Mouse (Mus musculus) small intestine, adult 2 months (tissue): Measurements from ENCODE around the gene Insig2. TPM values are rescaled to one million over a fixed set of nuclear protein-coding genes. Genes with fewer than 3 reads are reported as not detected.

ENCODE experiments used
- H3K27ac ChIP-seq: fragments of 200-500 bp; 2 replicates; pipeline ENCODE4 v1.5.1; 2012; ENCODE audit warnings: low read depth, low read length, control low read depth, inconsistent platforms; ENCODE audit not compliant: insufficient read depth
- H3K27me3 ChIP-seq: fragments of 200-500 bp; 2 replicates; pipeline ENCODE4 v1.6.1; 2012; ENCODE audit warnings: mild to moderate bottlenecking, moderate library complexity, low read length, inconsistent platforms; ENCODE audit not compliant: control insufficient read depth, insufficient read depth
- H3K36me3 ChIP-seq: fragments of 200-500 bp; 2 replicates; pipeline ENCODE4 v1.6.1; 2012; ENCODE audit warnings: mild to moderate bottlenecking, low read length, control low read depth, inconsistent platforms; ENCODE audit not compliant: control insufficient read depth, insufficient read depth
- H3K4me1 ChIP-seq: fragments of 200-500 bp; 2 replicates; pipeline ENCODE4 v1.6.1; 2012; ENCODE audit warnings: low read length, inconsistent platforms, mixed read lengths; ENCODE audit not compliant: control insufficient read depth, insufficient read depth, insufficient read length
- H3K4me3 ChIP-seq: fragments of 200-500 bp; 2 replicates; pipeline ENCODE4 v1.5.1; 2012; ENCODE audit warnings: low read depth, mild to moderate bottlenecking, control low read depth, inconsistent platforms, low read length, moderate library complexity
- CTCF ChIP-seq: fragments of 200-500 bp; IDR thresholded peaks from 2 replicates; pipeline ENCODE4 v1.5.1; 2012; ENCODE audit warnings: low read depth, mild to moderate bottlenecking, control low read depth, inconsistent platforms, low read length, moderate library complexity, mixed read lengths; ENCODE audit not compliant: insufficient replicate concordance, insufficient read length; ENCODE audit errors: extremely low read depth
- POLR2A ChIP-seq: fragments of 200-500 bp; IDR thresholded peaks from 2 replicates; pipeline ENCODE4 v1.6.1; 2012; ENCODE audit warnings: low read depth, mild to moderate bottlenecking, control low read depth, inconsistent platforms, low read length, moderate library complexity
- WGBS: fragments of 180-500 bp; shearing (Covaris S2); methylation state at CpG from one replicate; pipeline ENCODE4 v1.1.7; 2018; 5-methylcytosine and 5-hydroxymethylcytosine counted together
- polyA plus RNA-seq: library from polyadenylated mRNA; depleted of rRNA; stranded (reverse); fragments of >200 nt; gene quantifications from 2 replicates; pipeline ENCODE4 v1.2.3, GENCODE M21; 2012

The Insig2 gene
- polyA plus RNA-seq, 1 experiment = 26.9 TPM

DNA sequence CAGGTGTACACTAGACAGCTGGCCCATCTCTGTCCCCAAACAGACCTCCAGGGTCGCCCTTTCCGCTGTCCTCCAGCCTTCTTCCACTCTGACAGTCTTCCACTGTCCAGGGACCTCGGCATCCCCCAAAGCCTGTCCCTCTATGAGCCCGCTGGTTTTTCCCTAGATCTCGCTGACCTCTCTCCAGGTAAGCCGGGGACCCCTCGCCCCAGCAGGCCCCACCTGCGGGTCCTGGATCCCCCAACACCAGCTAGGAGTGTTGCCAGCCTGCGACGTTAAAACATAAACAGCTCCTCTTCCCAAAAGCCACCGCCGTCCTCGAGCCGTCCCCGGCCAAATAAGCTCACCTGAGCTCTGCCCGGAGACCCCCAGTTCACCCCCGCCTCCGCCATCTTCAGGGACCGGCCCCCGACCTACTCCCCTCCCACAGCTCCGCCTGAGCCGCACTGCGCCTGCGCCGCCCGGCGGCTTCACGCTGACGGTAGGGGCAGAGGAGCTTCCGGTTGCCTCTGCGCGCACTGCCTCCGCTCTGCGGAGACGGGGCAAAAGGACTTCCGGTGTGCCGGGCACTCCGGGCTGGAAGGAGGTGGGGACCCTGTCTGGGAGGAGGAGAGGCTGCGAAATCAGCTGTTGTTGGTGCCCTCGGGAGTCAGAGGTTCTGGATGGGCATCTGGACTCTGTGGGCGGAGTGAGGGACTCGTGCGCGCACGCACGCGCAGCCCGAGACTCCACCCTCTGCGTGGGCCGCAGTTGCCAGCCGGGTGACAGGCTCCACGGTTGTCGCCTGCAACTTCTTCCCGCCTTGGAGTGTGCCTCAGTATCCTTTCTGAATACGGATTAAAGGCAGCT is 4.8 kb downstream of the Insig2 start:
- under 1% methylated on average over 55 of the region's 55 CpGs for WGBS
- Histone ChIP-seq H3K4me1 (no peaks in the 10 kb centered on the region; the same call in 1 of the 2 replicates), H3K36me3 (no peaks in the 10 kb centered on the region), H3K4me3 (peak overlapping the region; percentile 85), H3K27ac (peak overlapping the region; percentile 96), H3K27me3 (no peaks in the 10 kb centered on the region)
- TF ChIP-seq POLR2A (peak; percentile 41; the same call in 1 of the 2 replicates), CTCF (0 out of 2 replicates have a peak, but pooled peaks have one; percentile 3)

DNA sequence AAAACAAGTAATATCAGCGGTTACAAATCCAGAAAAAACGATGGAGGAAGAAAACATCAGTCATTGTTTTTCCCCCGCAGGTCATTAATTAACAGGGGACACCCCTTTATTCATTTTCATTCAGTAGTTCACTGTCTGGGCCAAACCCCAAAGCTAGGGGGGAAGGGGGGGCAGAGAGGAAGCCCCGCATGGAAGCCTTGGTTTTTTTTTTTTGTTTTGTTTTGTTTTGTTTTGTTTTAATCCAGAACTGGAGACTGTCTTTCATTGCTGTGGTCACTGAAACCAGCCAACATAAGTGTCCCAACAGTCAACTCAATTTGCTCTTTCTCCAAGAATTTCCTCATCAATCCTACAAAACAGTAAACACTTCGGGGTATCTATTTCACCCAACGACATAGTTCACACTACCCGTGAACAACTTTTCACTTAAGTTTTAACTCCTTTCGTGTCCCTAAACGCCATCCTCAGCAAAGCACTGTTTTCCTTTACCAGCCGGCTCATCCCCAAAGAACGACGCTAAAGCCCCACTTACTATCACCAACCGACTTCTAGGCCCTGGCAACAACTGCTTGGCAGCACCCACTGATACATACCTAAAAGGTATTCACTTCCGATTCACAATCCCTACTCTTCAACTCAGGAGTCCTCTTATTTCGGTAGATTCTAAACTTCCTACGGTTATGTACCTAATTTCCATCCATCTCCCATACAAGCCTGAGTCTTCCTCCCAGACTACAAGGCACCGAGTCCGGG is 5.6 kb downstream of the Insig2 start:
- TF ChIP-seq CTCF (no peak), POLR2A (no peak)
- Histone ChIP-seq H3K27me3 (no peaks in the 10 kb centered on the region), H3K4me3 (peak overlapping the region; percentile 85), H3K27ac (peak overlapping the region; percentile 63), H3K36me3 (no peaks in the 10 kb centered on the region), H3K4me1 (no peaks in the 10 kb centered on the region; the same call in 1 of the 2 replicates)
- WGBS = 8% methylated on average over 18 of the region's 18 CpGs

DNA sequence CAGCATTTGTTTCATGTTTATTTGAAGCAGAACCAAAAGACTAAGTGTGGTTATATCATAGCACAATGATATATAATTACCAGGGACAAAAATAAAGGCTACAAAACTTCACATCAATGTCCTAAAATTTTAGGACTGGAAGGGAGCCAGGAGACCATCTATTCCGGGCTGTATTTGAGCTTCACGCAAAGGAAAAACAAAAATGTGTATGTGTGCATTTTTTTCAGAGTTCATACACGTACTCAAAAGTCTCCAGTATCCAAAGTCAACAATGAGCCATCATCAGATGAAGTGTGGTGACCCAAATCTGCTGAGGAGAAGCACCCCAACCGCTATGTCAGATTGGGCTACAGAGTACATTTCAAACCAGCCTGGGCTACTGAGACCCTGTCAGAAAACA is 8.9 kb downstream of the Insig2 start:
- TF ChIP-seq POLR2A (no peak), CTCF (no peak)
- WGBS = 71% methylated on average over 4 of the region's 4 CpGs

DNA sequence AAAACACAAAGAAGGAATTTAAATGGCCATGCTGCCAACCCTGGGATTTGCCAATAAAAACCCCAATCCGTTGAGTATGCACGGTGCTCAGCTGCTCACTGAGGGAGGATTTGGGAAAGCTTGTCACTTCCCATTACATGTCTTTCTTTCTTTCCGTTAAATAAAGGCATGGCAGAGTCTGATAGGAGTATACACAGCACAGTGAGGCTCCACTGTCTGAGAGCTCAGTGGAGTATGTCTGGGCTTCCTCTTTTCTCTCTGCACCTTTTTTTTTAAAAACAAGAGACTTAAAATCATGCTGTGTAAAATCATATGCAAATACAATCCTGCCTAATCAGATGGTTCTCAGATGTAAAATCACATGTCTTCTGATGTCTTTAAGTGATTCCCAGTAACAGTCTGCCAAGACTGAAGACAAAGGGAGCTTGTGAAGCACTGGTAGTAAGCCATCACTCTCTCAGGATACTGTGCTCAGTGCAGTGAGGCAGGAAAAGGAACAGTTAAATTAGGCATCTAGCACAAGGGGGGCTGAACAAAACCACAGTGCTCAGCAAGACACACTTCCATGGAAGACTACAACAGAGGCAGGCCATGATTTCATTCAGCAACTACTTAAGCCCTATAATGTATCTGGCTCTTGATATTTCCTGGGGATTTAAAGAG is 17.5 kb downstream of the Insig2 start:
- peaks cover 28% of the 10 kb centered on the region for H3K36me3 ChIP-seq
- WGBS = 82% methylated on average over 3 of the region's 3 CpGs
- H3K27ac ChIP-seq = no peak overlapping the region
- TF ChIP-seq CTCF (no peak), POLR2A (no peak)
- no peaks in the 10 kb centered on the region for H3K27me3 ChIP-seq
- no peaks in the 10 kb centered on the region for H3K4me1 ChIP-seq
- no peak overlapping the region for H3K4me3 ChIP-seq

More for the DNA sequence above, 8.9 kb downstream of the Insig2 start:
- Histone ChIP-seq H3K27ac (no peak overlapping the region), H3K27me3 (no peaks in the 10 kb centered on the region), H3K4me3 (no peak overlapping the region), H3K36me3 (peaks cover 5% of the 10 kb centered on the region; the same call in 1 of the 2 replicates), H3K4me1 (no peaks in the 10 kb centered on the region; the same call in 1 of the 2 replicates)

DNA sequence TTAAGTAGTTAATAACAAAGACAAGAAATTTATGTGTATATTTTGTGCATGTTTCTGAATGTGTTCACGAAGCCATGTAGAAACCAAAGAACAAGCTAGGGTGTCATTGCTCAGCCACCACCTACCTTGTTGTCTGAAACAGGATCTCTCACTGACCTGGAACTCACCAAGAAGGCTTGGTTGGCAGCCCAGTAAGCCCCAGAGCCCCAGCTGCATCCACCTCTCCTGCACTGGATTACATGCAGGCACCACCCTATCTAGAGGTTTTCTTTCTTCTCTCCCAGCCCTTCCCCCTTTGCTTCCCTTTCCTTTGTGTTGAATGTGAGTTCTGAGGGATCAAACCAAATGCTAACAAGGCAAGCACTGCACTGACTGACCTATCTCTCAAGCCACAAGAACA is 19.2 kb downstream of the Insig2 start:
- no peaks in the 10 kb centered on the region for H3K4me1 ChIP-seq
- TF ChIP-seq CTCF (no peak), POLR2A (no peak)
- H3K27ac ChIP-seq = no peak overlapping the region
- peaks cover 25% of the 10 kb centered on the region for H3K36me3 ChIP-seq
- 95% methylated on average over 1 of the region's 1 CpGs for WGBS
- no peaks in the 10 kb centered on the region for H3K27me3 ChIP-seq
- H3K4me3 ChIP-seq = no peak overlapping the region

DNA sequence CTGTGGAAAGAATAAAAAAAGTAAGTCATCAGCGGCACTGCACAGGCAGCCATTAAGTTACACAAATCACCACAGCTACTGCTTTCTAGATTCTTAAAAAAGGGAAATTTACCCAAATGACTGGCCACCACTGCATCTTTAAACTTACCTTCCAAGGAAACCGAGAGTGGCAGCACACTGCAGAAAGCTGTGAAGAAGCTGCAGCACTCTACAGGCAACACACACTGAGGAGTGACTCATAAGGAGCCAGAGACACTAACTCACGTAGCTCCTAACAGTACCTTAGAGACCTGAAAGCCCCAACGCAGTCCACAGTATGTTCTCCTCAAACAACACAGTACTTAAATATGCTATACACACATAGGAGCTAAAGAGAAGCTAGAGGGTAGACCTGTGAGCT is 20.1 kb downstream of the Insig2 start:
- Histone ChIP-seq H3K36me3 (peaks cover 25% of the 10 kb centered on the region), H3K4me3 (no peak overlapping the region), H3K4me1 (no peaks in the 10 kb centered on the region), H3K27me3 (no peaks in the 10 kb centered on the region), H3K27ac (no peak overlapping the region)
- TF ChIP-seq CTCF (no peak), POLR2A (no peak)
- WGBS = 88% methylated on average over 4 of the region's 4 CpGs
